Mouse (Mus musculus) heart, postnatal 0 days (tissue): ENCODE measurements around the gene Pcyt1b.

ENCODE experiments used
- CTCF ChIP-seq: IDR thresholded peaks from 2 replicates; pipeline ENCODE4 v1.5.1; 2016; ENCODE audit warnings: antibody characterized with exemption, control low read depth, low read depth
- EP300 ChIP-seq: IDR thresholded peaks from 2 replicates; pipeline ENCODE4 v1.6.1; 2016; ENCODE audit warnings: antibody characterized with exemption, low read depth

DNA sequence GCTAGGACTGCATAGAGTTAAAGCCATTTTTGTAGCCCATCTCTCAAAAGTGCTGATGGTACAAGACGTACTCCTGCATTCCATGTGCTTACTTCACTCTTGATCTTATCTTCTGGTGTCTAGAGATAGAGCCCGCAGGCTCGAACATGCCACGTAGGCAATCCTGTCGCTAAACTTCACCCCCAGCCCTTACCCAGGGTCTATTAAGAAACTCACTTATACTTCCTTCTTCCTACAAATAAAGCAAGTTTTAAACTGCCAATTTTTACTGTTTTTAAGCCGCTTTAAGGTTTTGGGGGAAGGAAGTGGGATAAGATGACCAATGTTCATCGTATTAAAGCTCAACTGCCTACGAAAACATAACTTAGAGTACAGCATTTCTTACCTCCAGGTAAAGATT is 36.0 kb downstream of the Pcyt1b start:
- TF ChIP-seq EP300 (no peak), CTCF (no peak)
